In genomic region chr6:119499271-119499670, GRCm38 (mm10) we compare ENCODE assay signal across 9 mouse cellular contexts. TPM values are rescaled to one million over a fixed set of nuclear protein-coding genes. Genes with fewer than 3 reads are reported as not detected.
DNase-seq lines count a peak whose midpoint lies in the region; ATAC-seq lines count a peak whose summit lies in the region.
"Had no signal": no experiment of that assay in that cellular context is flagged by ENCODE, and none has a peak within 500 bp of the region (broad histone marks: within the 10 kb centered on the region; RNA-seq: fewer than 3 reads in every experiment).

No protein-coding gene starts in this region.

- H3K9ac ChIP-seq in kidney, embryonic 16.5 days (replicated peaks; ENCODE audit: low read length), result 0 out of 2 replicates have a peak overlapping the region, but pooled peaks have one; percentile 3

- no peaks in the 10 kb centered on the region for H3K27me3 ChIP-seq in kidney, embryonic 16.5 days (ENCODE audit: insufficient read depth, low read length)
- H3K27me3 ChIP-seq: Patski had no signal

- ATAC-seq in CD4-positive, CD25-positive, alpha-beta regulatory T cell, adult 4 months, result peak; percentile 83
- peak; percentile 83 for ATAC-seq in kidney, embryonic 16.5 days (ENCODE audit: low FRiP score, low TSS enrichment)
- no peak for ATAC-seq in monocyte, adult 5-6 weeks (replicated peaks; ENCODE audit: insufficient number of reproducible peaks, low FRiP score, low TSS enrichment, poor library complexity, severe bottlenecking)
- ATAC-seq: Patski had no signal

- H3K36me3 ChIP-seq in kidney, embryonic 16.5 days (ENCODE audit: insufficient read depth, low read length), result no peaks in the 10 kb centered on the region

- DNase-seq in gastrocnemius, postnatal 25 days, result peak; percentile 56
- no peak for DNase-seq in gastrocnemius, adult 18-20 months (ENCODE audit: low spot score)
- peak; percentile 70 for DNase-seq in embryo, embryonic 11 days
- peak; percentile 65 for DNase-seq in retina, embryonic 14.5 days (ENCODE audit: low spot score)
- DNase-seq in frontal cortex, postnatal 10 days (ENCODE audit: low spot score in 2 of 2), result no peak

- no peak overlapping the region for H3K4me2 ChIP-seq in kidney, embryonic 16.5 days (replicated peaks; ENCODE audit: low read depth, low read length)

- WGBS in kidney, embryonic 16.5 days, result 14% methylated on average over 5 of the region's 5 CpGs

- H3K9me3 ChIP-seq in kidney, embryonic 16.5 days (ENCODE audit: low read length), result no peaks in the 10 kb centered on the region

- H3K4me3 ChIP-seq in kidney, embryonic 16.5 days (ENCODE audit: low read length), result no peak overlapping the region

- peaks cover 9% of the 10 kb centered on the region for H3K4me1 ChIP-seq in kidney, embryonic 16.5 days (ENCODE audit: insufficient read depth, low read length)

- no peak overlapping the region for H3K27ac ChIP-seq in kidney, embryonic 16.5 days (ENCODE audit: low read length)

RNA-seq across cellular contexts. Expression of gene Fbxl14, which starts 19.8 kb away (rescaled TPM):
- 10 to 100 TPM in 1 of 2 experiments, 1 to 10 TPM in 1; 9.1 to 10.3 TPM for total RNA-seq in gastrocnemius, postnatal 25 days (2021)
- 10 to 100 TPM; 10.4 to 11.5 TPM for total RNA-seq in gastrocnemius, adult 18-20 months (2021)
- polyA plus RNA-seq in CD4-positive, CD25-positive, alpha-beta regulatory T cell, adult 4 months (2017; shearing (Covaris generic)), result 10 to 100 TPM; 10.7 to 11.3 TPM
- 5.0 and 5.1 TPM in 2 replicates for polyA plus RNA-seq in kidney, embryonic 16.5 days (2015; fragmentation: Nextera tagmentation; extraction: Ambion mirVana)
- total RNA-seq in monocyte, adult 5-6 weeks (2017), result 36.9 to 41.1 TPM (median 37.0 TPM) in 3 replicates

RNA-seq across cellular contexts. Expression of gene Wnt5b, which starts 44.9 kb away (rescaled TPM):
- 1 to 10 TPM in 1 of 2 experiments, under 1 TPM in 1; 0.88 to 1.1 TPM for total RNA-seq in gastrocnemius, postnatal 25 days (2021)
- 1 to 10 TPM; 2.6 to 2.9 TPM for total RNA-seq in gastrocnemius, adult 18-20 months (2021)
- polyA plus RNA-seq in CD4-positive, CD25-positive, alpha-beta regulatory T cell, adult 4 months (2017; shearing (Covaris generic)), result under 1 TPM in 1 of 2 experiments, not detected in 1; 0.20 TPM
- polyA plus RNA-seq in kidney, embryonic 16.5 days (2015; fragmentation: Nextera tagmentation; extraction: Ambion mirVana), result 9.6 and 10.1 TPM in 2 replicates
- total RNA-seq in monocyte, adult 5-6 weeks (2017), result 0.48 TPM in 1 of 3 replicates, not detected in the others

Comparison
In these comparisons a context has a peak if more than half of its experiments do, and no peak if none do; other contexts are left out.
1. DNase-seq: peak in gastrocnemius, postnatal 25 days (single experiment), embryo, embryonic 11 days (single experiment) and retina, embryonic 14.5 days (single experiment); none in gastrocnemius, adult 18-20 months (single experiment) and frontal cortex, postnatal 10 days (0 of 2).